Mouse (Mus musculus): ENCODE data around the gene Pheta1.

Pheta1 gene

GRCm38 (mm10) chr5:121848743-121849142 lies at the start of gene Pheta1:
Pheta1 (plus strand) TSS chr5:121848984.
- peak; percentile 93 for DNase-seq (ENCODE audit: low spot score)

- no peak for DNase-seq (ENCODE audit: low spot score)
These were observed 41.6 kb upstream of the Pheta1 start for GRCm38 (mm10) chr5:121807186-121807585.

GRCm38 (mm10) chr5:121808202-121808601 lies 40.6 kb upstream of the Pheta1 start:
- no peak for DNase-seq (ENCODE audit: low spot score)

- no peak for DNase-seq (ENCODE audit: low spot score)
These were observed 39.0 kb upstream of the Pheta1 start for GRCm38 (mm10) chr5:121809667-121810224.

- no peak for DNase-seq (ENCODE audit: low spot score)
These were observed 38.2 kb upstream of the Pheta1 start for GRCm38 (mm10) chr5:121810331-121811151.

- DNase-seq (ENCODE audit: low spot score), result no peak
These were observed 37.3 kb upstream of the Pheta1 start for GRCm38 (mm10) chr5:121811485-121811931.

GRCm38 (mm10) chr5:121812526-121813243 lies 36.1 kb upstream of the Pheta1 start:
- DNase-seq (ENCODE audit: low spot score), result no peak

- no peak for DNase-seq (ENCODE audit: low spot score)
These were observed 35.0 kb upstream of the Pheta1 start for GRCm38 (mm10) chr5:121813744-121814143.

GRCm38 (mm10) chr5:121815067-121815466 lies 33.7 kb upstream of the Pheta1 start:
- peak; percentile 76 for DNase-seq (ENCODE audit: low spot score)

- no peak for DNase-seq (ENCODE audit: low spot score)
These were observed 32.9 kb upstream of the Pheta1 start for GRCm38 (mm10) chr5:121815867-121816380.

- no peak for DNase-seq (ENCODE audit: low spot score)
These were observed 32.2 kb upstream of the Pheta1 start for GRCm38 (mm10) chr5:121816611-121817010.

- no peak for DNase-seq (ENCODE audit: low spot score)
These were observed 31.2 kb upstream of the Pheta1 start for GRCm38 (mm10) chr5:121817551-121817950.

- DNase-seq (ENCODE audit: low spot score), result no peak
These were observed 30.4 kb upstream of the Pheta1 start for GRCm38 (mm10) chr5:121818401-121818800.

GRCm38 (mm10) chr5:121818862-121819261 lies 29.9 kb upstream of the Pheta1 start:
- no peak for DNase-seq (ENCODE audit: low spot score)

- DNase-seq (ENCODE audit: low spot score), result no peak
These were observed 29.2 kb upstream of the Pheta1 start for GRCm38 (mm10) chr5:121819559-121819958.

- DNase-seq (ENCODE audit: low spot score), result no peak
These were observed 28.6 kb upstream of the Pheta1 start for GRCm38 (mm10) chr5:121820161-121820560.

- DNase-seq (ENCODE audit: low spot score), result no peak
These were observed 28.1 kb upstream of the Pheta1 start for GRCm38 (mm10) chr5:121820657-121821056.

GRCm38 (mm10) chr5:121821116-121821515 lies 27.7 kb upstream of the Pheta1 start:
- DNase-seq (ENCODE audit: low spot score), result no peak

GRCm38 (mm10) chr5:121821552-121821951 lies 27.2 kb upstream of the Pheta1 start:
- no peak for DNase-seq (ENCODE audit: low spot score)

- DNase-seq (ENCODE audit: low spot score), result no peak
These were observed 25.8 kb upstream of the Pheta1 start for GRCm38 (mm10) chr5:121822786-121823505.

GRCm38 (mm10) chr5:121823668-121824067 lies 25.1 kb upstream of the Pheta1 start:
- DNase-seq (ENCODE audit: low spot score), result no peak

- no peak for DNase-seq (ENCODE audit: low spot score)
These were observed 24.7 kb upstream of the Pheta1 start for GRCm38 (mm10) chr5:121824121-121824520.

Measured in urinary bladder, postnatal 14 days (tissue).